In genomic region chr3:154093745-154094322, GRCm38 (mm10) we compare ENCODE assay signal across 19 mouse cellular contexts.
A peak's percentile ranks its signal among the peaks of the same experiment; 100 is the strongest.
DNase-seq lines count a peak whose midpoint lies in the region; ATAC-seq and TF ChIP-seq lines count a peak whose summit lies in the region.
"Had no signal": no experiment of that assay in that cellular context is flagged by ENCODE, and none has a peak within 500 bp of the region (broad histone marks: within the 10 kb centered on the region; RNA-seq: fewer than 3 reads in every experiment).

No protein-coding gene starts in this region.

- H3K4me2 ChIP-seq in kidney, postnatal 0 days (ENCODE audit: low read length), result no peak overlapping the region
- H3K4me2 ChIP-seq in liver, embryonic 13.5 days, result peak overlapping the region; percentile 13
- H3K4me2 ChIP-seq: forebrain, embryonic 15.5 days; limb, embryonic 12.5 days had no signal

- no peak overlapping the region for H3K27ac ChIP-seq in kidney, postnatal 0 days
- H3K27ac ChIP-seq in liver, embryonic 13.5 days, result 0 out of 2 replicates have a peak overlapping the region, but pooled peaks have one; percentile 34
- H3K27ac ChIP-seq: forebrain, embryonic 15.5 days; heart, adult 2 months; left cerebral cortex, adult 2 months; limb, embryonic 12.5 days had no signal

- no peaks in the 10 kb centered on the region for H3K4me1 ChIP-seq in kidney, postnatal 0 days (replicated peaks; ENCODE audit: insufficient read depth, low read length)
- peaks cover 44% of the 10 kb centered on the region for H3K4me1 ChIP-seq in liver, embryonic 13.5 days (replicated peaks)

- 39% methylated on average over 8 of the region's 8 CpGs for WGBS in kidney, postnatal 0 days
- WGBS in liver, embryonic 13.5 days (ENCODE audit: insufficient replicate concordance), result 43% methylated on average over 8 of the region's 8 CpGs

- DNase-seq in heart, adult 11 months, result peak; percentile 36
- DNase-seq in heart, postnatal 25 days (ENCODE audit: low spot score), result no peak
- peak; percentile 27 for DNase-seq in kidney, postnatal 0 days (ENCODE audit: low spot score)
- no peak for DNase-seq in kidney, postnatal 10 days
- DNase-seq in MEL-GATA-1-ER (ENCODE audit: extremely low read depth, low read depth), result peak; percentile 48
- DNase-seq in liver, embryonic 13.5 days, result no peak
- no peak for DNase-seq in gastrocnemius, postnatal 4 days (ENCODE audit: low spot score in 2 of 2)
- DNase-seq in lung, postnatal 25 days (ENCODE audit: low spot score), result no peak
- DNase-seq: adrenal gland, postnatal 10 days; cerebellum, adult 11-12 months; heart, adult 2 months; heart, postnatal 14 days; kidney, adult 9 months; lung, adult 2 months; lung, postnatal 4 days; thymus, postnatal 4 days had no signal

- no peak overlapping the region for H3K4me3 ChIP-seq in kidney, postnatal 0 days (replicated peaks; ENCODE audit: low read depth, low read length)
- H3K4me3 ChIP-seq in liver, embryonic 13.5 days (replicated peaks), result no peak overlapping the region
- H3K4me3 ChIP-seq: forebrain, embryonic 15.5 days; heart, adult 2 months; left cerebral cortex, adult 2 months; limb, embryonic 12.5 days had no signal

- TF ChIP-seq CTCF in kidney, postnatal 0 days (IDR thresholded peaks at IDR 0.05; ENCODE audit: low read depth), result no peak

- H3K27me3 ChIP-seq in kidney, postnatal 0 days (ENCODE audit: insufficient read depth, low read length), result no peaks in the 10 kb centered on the region
- H3K27me3 ChIP-seq in liver, embryonic 13.5 days, result no peaks in the 10 kb centered on the region
- H3K27me3 ChIP-seq: forebrain, embryonic 15.5 days; limb, embryonic 12.5 days had no signal

- H3K9ac ChIP-seq in kidney, postnatal 0 days (ENCODE audit: low read depth, low read length), result no peak overlapping the region
- no peak overlapping the region for H3K9ac ChIP-seq in liver, embryonic 13.5 days
- H3K9ac ChIP-seq: forebrain, embryonic 15.5 days; limb, embryonic 12.5 days had no signal

- no peak; the same call in 1 of the 2 replicates for ATAC-seq in kidney, postnatal 0 days (replicated peaks; ENCODE audit: low FRiP score, low read depth)
- ATAC-seq in liver, embryonic 13.5 days (ENCODE audit: low read depth), result no peak
- ATAC-seq: forebrain, embryonic 15.5 days had no signal

- intact Hi-C loops in heart, postnatal 25 days (cut with DNase I), result no loop called here

- H3K36me3 ChIP-seq in kidney, postnatal 0 days (ENCODE audit: insufficient read depth, low read length), result no peaks in the 10 kb centered on the region
- H3K36me3 ChIP-seq in liver, embryonic 13.5 days, result no peaks in the 10 kb centered on the region
- H3K36me3 ChIP-seq: forebrain, embryonic 15.5 days; limb, embryonic 12.5 days had no signal

- no peaks in the 10 kb centered on the region for H3K9me3 ChIP-seq in kidney, postnatal 0 days (replicated peaks; ENCODE audit: low read length)
- H3K9me3 ChIP-seq in liver, embryonic 13.5 days (replicated peaks), result no peaks in the 10 kb centered on the region
- H3K9me3 ChIP-seq: forebrain, embryonic 15.5 days; limb, embryonic 12.5 days had no signal

Comparison
In these comparisons a context has a peak if more than half of its experiments do, and no peak if none do; other contexts are left out.
1. DNase-seq: peak in heart, adult 11 months (single experiment), kidney, postnatal 0 days (single experiment) and MEL-GATA-1-ER (single experiment); none in heart, postnatal 25 days (single experiment), kidney, postnatal 10 days (single experiment), liver, embryonic 13.5 days (single experiment), gastrocnemius, postnatal 4 days (0 of 2) and lung, postnatal 25 days (single experiment).